In the genomic region with DNA sequence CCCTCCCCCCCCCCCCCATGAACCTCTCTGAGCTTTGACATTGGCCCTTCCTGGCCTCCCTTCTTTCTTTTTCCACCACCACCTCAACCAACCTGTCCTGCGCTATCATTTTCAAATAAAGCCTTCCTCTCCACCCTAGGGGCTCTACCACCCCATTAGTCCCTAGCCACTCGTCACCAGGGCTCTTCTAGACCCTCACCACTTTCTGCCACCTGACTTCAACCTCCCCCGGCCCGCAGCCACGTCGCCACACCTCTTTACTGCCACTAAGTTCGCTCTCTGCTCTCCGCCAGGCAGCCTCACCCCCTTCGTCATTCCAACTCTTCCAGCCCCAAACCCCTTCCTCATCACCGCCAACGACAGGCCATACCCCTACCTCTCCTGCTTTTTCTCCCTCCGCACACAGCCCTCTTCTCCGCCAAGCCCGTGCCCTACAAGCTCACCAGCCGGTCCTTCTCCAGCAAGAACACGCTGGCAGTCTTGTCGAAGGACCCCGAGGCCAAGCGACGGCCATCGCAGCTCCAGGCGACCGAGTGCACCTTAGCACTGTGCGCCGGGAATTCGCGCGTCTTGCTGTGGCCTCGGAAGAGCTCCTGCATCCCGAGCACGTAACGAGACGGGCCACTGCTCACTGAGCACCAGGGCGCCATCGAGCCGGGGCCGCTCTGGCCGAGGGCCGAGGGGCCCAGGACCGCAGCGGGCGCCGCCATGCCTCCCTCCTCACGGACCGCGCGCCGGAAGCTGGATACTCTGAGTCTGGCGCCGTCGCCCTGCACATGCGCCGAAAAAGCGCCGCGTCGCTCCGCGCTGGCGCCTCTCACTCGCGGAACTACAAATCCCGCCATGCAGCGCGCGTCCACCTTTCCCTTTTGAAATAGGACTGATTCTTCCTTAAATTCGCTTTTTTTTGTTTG, we compare ENCODE assay signal across 8 mouse cellular contexts. TPM values are rescaled to one million over a fixed set of nuclear protein-coding genes. Genes with fewer than 3 reads are reported as not detected.
DNase-seq lines count a peak whose midpoint lies in the region; ATAC-seq and TF ChIP-seq lines count a peak whose summit lies in the region.

A gene (minus strand): TSS at position 752 of the 914 bp plus-strand sequence.

- H3K36me3 ChIP-seq in forebrain, embryonic 10.5 days (replicated peaks) = peaks cover 43% of the 10 kb centered on the region
- peaks cover 40% of the 10 kb centered on the region for H3K36me3 ChIP-seq in heart, embryonic 15.5 days
- H3K36me3 ChIP-seq in liver, embryonic 14.5 days (replicated peaks; ENCODE audit: control insufficient read depth, insufficient read depth, low read depth) = peaks cover 37% of the 10 kb centered on the region
- peaks cover 27% of the 10 kb centered on the region for H3K36me3 ChIP-seq in neural tube, embryonic 11.5 days (ENCODE audit: control insufficient read depth, insufficient read depth, low read length)
- peaks cover 18% of the 10 kb centered on the region for H3K36me3 ChIP-seq in stomach, postnatal 0 days (ENCODE audit: control insufficient read depth, insufficient read depth, low read length)

- peak within 1 kb of the TSS; percentile 91 for H3K9ac ChIP-seq in heart, embryonic 15.5 days
- peak within 1 kb of the TSS; percentile 81 for H3K9ac ChIP-seq in liver, embryonic 14.5 days (replicated peaks)
- H3K9ac ChIP-seq in neural tube, embryonic 11.5 days (ENCODE audit: low read length) = peak within 1 kb of the TSS; percentile 81
- H3K9ac ChIP-seq in stomach, postnatal 0 days (ENCODE audit: low read length) = peak within 1 kb of the TSS; percentile 76

- TF ChIP-seq EP300 in liver, embryonic 14.5 days (IDR thresholded peaks at IDR 0.05; ENCODE audit: low read depth) = no peak
- no peak for TF ChIP-seq EP300 in stomach, postnatal 0 days (optimal IDR thresholded peaks at IDR 0.05)

- peak; percentile 100 for ATAC-seq in CD4-positive, CD25-positive, alpha-beta regulatory T cell, adult 4 months
- ATAC-seq in heart, embryonic 15.5 days (replicated peaks; ENCODE audit: insufficient number of reproducible peaks, insufficient read depth, low FRiP score, low read depth) = peak; percentile 96
- peak; percentile 97 for ATAC-seq in liver, embryonic 14.5 days (ENCODE audit: insufficient read depth)
- ATAC-seq in neural tube, embryonic 11.5 days (ENCODE audit: insufficient read depth, low FRiP score, low TSS enrichment) = peak; percentile 93
- ATAC-seq in stomach, postnatal 0 days (ENCODE audit: low FRiP score, low TSS enrichment) = peak; percentile 97

- H3K27ac ChIP-seq in forebrain, embryonic 10.5 days = peak within 1 kb of the TSS; percentile 91
- peak within 1 kb of the TSS; percentile 58 for H3K27ac ChIP-seq in heart, embryonic 15.5 days
- H3K27ac ChIP-seq in liver, embryonic 14.5 days = no peak within 1 kb of the TSS
- no peak within 1 kb of the TSS for H3K27ac ChIP-seq in neural tube, embryonic 11.5 days (ENCODE audit: low read depth, low read length)
- peak within 1 kb of the TSS; percentile 53 for H3K27ac ChIP-seq in stomach, postnatal 0 days (replicated peaks)

- no peaks in the 10 kb centered on the region for H3K27me3 ChIP-seq in forebrain, embryonic 10.5 days (ENCODE audit: poor library complexity, severe bottlenecking)
- H3K27me3 ChIP-seq in heart, embryonic 15.5 days = no peaks in the 10 kb centered on the region
- H3K27me3 ChIP-seq in liver, embryonic 14.5 days (ENCODE audit: control insufficient read depth, insufficient read depth, low read length) = no peaks in the 10 kb centered on the region
- no peaks in the 10 kb centered on the region for H3K27me3 ChIP-seq in neural tube, embryonic 11.5 days (ENCODE audit: control insufficient read depth, insufficient read depth, low read length)
- H3K27me3 ChIP-seq in stomach, postnatal 0 days (ENCODE audit: control insufficient read depth, insufficient read depth, low read length) = no peaks in the 10 kb centered on the region

- under 1% methylated on average over 67 of the region's 67 CpGs for WGBS in forebrain, embryonic 10.5 days
- WGBS in heart, embryonic 15.5 days = under 1% methylated on average over 67 of the region's 67 CpGs
- under 1% methylated on average over 67 of the region's 67 CpGs for WGBS in liver, embryonic 14.5 days (ENCODE audit: insufficient replicate concordance)
- WGBS in neural tube, embryonic 11.5 days = under 1% methylated on average over 67 of the region's 67 CpGs
- WGBS in stomach, postnatal 0 days = under 1% methylated on average over 67 of the region's 67 CpGs

- peak within 1 kb of the TSS; percentile 99 for H3K4me3 ChIP-seq in forebrain, embryonic 10.5 days
- peak within 1 kb of the TSS; percentile 90 for H3K4me3 ChIP-seq in heart, embryonic 15.5 days
- peak within 1 kb of the TSS; percentile 84 to 89 for H3K4me3 ChIP-seq in liver, embryonic 14.5 days (ENCODE audit: insufficient read depth in 1 of 2, low read depth in 2 of 2, low read length in 2 of 2)
- H3K4me3 ChIP-seq in neural tube, embryonic 11.5 days (ENCODE audit: low read depth, low read length) = peak within 1 kb of the TSS; percentile 79
- peak within 1 kb of the TSS; percentile 72 for H3K4me3 ChIP-seq in stomach, postnatal 0 days (ENCODE audit: low read depth, low read length)

- H3K4me1 ChIP-seq in forebrain, embryonic 10.5 days = peaks cover 14% of the 10 kb centered on the region
- peaks cover 10% of the 10 kb centered on the region for H3K4me1 ChIP-seq in heart, embryonic 15.5 days (replicated peaks)
- peaks cover 4 to 6% of the 10 kb centered on the region in 2 experiments for H3K4me1 ChIP-seq in liver, embryonic 14.5 days (replicated peaks; ENCODE audit: control insufficient read depth in 2 of 2, insufficient read depth in 2 of 2, low read length in 1 of 2)
- peaks cover 3% of the 10 kb centered on the region; the same call in 1 of the 2 replicates for H3K4me1 ChIP-seq in neural tube, embryonic 11.5 days (ENCODE audit: control insufficient read depth, insufficient read depth, low read length)
- no peaks in the 10 kb centered on the region; the same call in 1 of the 2 replicates for H3K4me1 ChIP-seq in stomach, postnatal 0 days (replicated peaks; ENCODE audit: control insufficient read depth, insufficient read depth)

- peak within 1 kb of the TSS; percentile 92 for H3K4me2 ChIP-seq in heart, embryonic 15.5 days
- H3K4me2 ChIP-seq in liver, embryonic 14.5 days (ENCODE audit: low read depth) = peak within 1 kb of the TSS; percentile 89
- H3K4me2 ChIP-seq in neural tube, embryonic 11.5 days (ENCODE audit: low read depth) = peak within 1 kb of the TSS; percentile 87
- H3K4me2 ChIP-seq in stomach, postnatal 0 days (replicated peaks; ENCODE audit: low read depth) = peak within 1 kb of the TSS; percentile 95

- peaks cover 24% of the 10 kb centered on the region for H3K9me3 ChIP-seq in forebrain, embryonic 10.5 days
- H3K9me3 ChIP-seq in heart, embryonic 15.5 days (replicated peaks) = 0 out of 2 replicates have a peak, but pooled peaks cover 7% of the 10 kb centered on the region
- H3K9me3 ChIP-seq in liver, embryonic 14.5 days (ENCODE audit: control insufficient read depth, low read length) = no peaks in the 10 kb centered on the region
- 0 out of 2 replicates have a peak, but pooled peaks cover 2% of the 10 kb centered on the region for H3K9me3 ChIP-seq in neural tube, embryonic 11.5 days (ENCODE audit: control insufficient read depth, low read length)
- H3K9me3 ChIP-seq in stomach, postnatal 0 days (ENCODE audit: control insufficient read depth, low read length) = no peaks in the 10 kb centered on the region

- no peak for TF ChIP-seq CTCF in liver, embryonic 14.5 days (IDR thresholded peaks at IDR 0.05; ENCODE audit: low read depth)
- no peak for TF ChIP-seq CTCF in stomach, postnatal 0 days (IDR thresholded peaks at IDR 0.05; ENCODE audit: low read depth)

- peak; percentile 80 for DNase-seq in c-Kit-negative CD71-positive TER-119-positive erythroid progenitor cells, embryonic 14.5 days (ENCODE audit: low read depth, low spot score)
- DNase-seq in forebrain, embryonic 10.5 days (ENCODE audit: extremely low spot score, low spot score) = peak; percentile 86
- DNase-seq in kidney, postnatal 25 days = peak; percentile 92 to 94
- DNase-seq in liver, embryonic 14.5 days (ENCODE audit: low read depth in 3 of 3, low spot score in 3 of 3) = peak; percentile 79 to 81 (median 81)
- DNase-seq in neural tube, embryonic 11.5 days (ENCODE audit: low spot score) = peak; percentile 92
- peak; percentile 91 for DNase-seq in stomach, postnatal 0 days (ENCODE audit: low spot score)

RNA-seq across cellular contexts. Expression of the gene that starts here (rescaled TPM):
- polyA plus RNA-seq in CD4-positive, CD25-positive, alpha-beta regulatory T cell, adult 4 months (2017; shearing (Covaris generic)) = 10 to 100 TPM; 23.8 to 34.9 TPM
- polyA plus RNA-seq in forebrain, embryonic 10.5 days (2016; fragmentation: Nextera tagmentation; extraction: Ambion mirVana) = 189 and 193 TPM in 2 replicates
- polyA plus RNA-seq in heart, embryonic 15.5 days (2015; fragmentation: Nextera tagmentation; extraction: Ambion mirVana) = 62.0 and 74.9 TPM in 2 replicates
- polyA plus RNA-seq in liver, embryonic 14.5 days (2012; rRNA removed) = 15.7 and 21.3 TPM in 2 replicates
- 46.6 and 48.4 TPM in 2 replicates for polyA plus RNA-seq in liver, embryonic 14.5 days (2014; fragmentation: Nextera tagmentation; extraction: Ambion mirVana)
- polyA plus RNA-seq in neural tube, embryonic 11.5 days (2014; fragmentation: Nextera tagmentation; extraction: Ambion mirVana) = 153 and 154 TPM in 2 replicates
- polyA plus RNA-seq in stomach, postnatal 0 days (2015; fragmentation: Nextera tagmentation; extraction: Ambion mirVana) = 50.0 and 52.4 TPM in 2 replicates

Comparison
In these comparisons a context has a peak if more than half of its experiments do, and no peak if none do; other contexts are left out.
1. H3K27ac ChIP-seq: peak in forebrain, embryonic 10.5 days (single experiment), heart, embryonic 15.5 days (single experiment) and stomach, postnatal 0 days (single experiment); none in liver, embryonic 14.5 days (single experiment) and neural tube, embryonic 11.5 days (single experiment).
2. Peak in every context shown above with its lines, with median percentiles within 50 percentile points of each other: ATAC-seq, DNase-seq, H3K4me3 ChIP-seq, H3K4me2 ChIP-seq and H3K9ac ChIP-seq.